Comparison of ENCODE assay signal across 8 mouse cellular contexts in genomic region chr19:23142427-23143073, GRCm38 (mm10). TPM values are rescaled to one million over a fixed set of nuclear protein-coding genes. Genes with fewer than 3 reads are reported as not detected.
DNase-seq lines count a peak whose midpoint lies in the region; ATAC-seq and TF ChIP-seq lines count a peak whose summit lies in the region.

No protein-coding gene starts in this region.

- H3K9ac ChIP-seq in heart, adult 2 months (ENCODE audit: low read depth, low read length) = peak overlapping the region; percentile 99
- H3K9ac ChIP-seq in kidney, embryonic 16.5 days (replicated peaks; ENCODE audit: low read length) = peak overlapping the region; percentile 78

- H3K4me3 ChIP-seq in heart, adult 2 months = peak overlapping the region; percentile 62
- H3K4me3 ChIP-seq in kidney, embryonic 16.5 days (ENCODE audit: low read length) = peak overlapping the region; percentile 54

- DNase-seq in cerebellum, postnatal 25 days = peak; percentile 57 to 62
- no peak for DNase-seq in cerebellum, adult 8-10 months
- DNase-seq in ZHBTc4 (ENCODE audit: low read depth, low spot score) = peak; percentile 89
- DNase-seq in heart, adult 2 months = peak in 1 of 2 experiments; percentile 67
- DNase-seq in spleen, postnatal 10 days (ENCODE audit: low spot score in 2 of 2) = no peak
- DNase-seq in right cerebral cortex, postnatal 36 days (ENCODE audit: low spot score in 2 of 2) = no peak

- intact Hi-C loops in heart, adult 2 months (cut with DNase I) = loop anchor here (5.0 kb wide), 1 partner anchor 200 kb away; no protein-coding TSS in a partner anchor

- no peak for TF ChIP-seq EP300 in heart, adult 2 months (IDR thresholded peaks at IDR 0.05; ENCODE audit: insufficient read depth, low read depth, low read length)

- under 1% methylated on average over 28 of the region's 28 CpGs for WGBS in heart, adult 2 months
- WGBS in kidney, embryonic 16.5 days = 4% methylated on average over 25 of the region's 28 CpGs

- peaks cover 22% of the 10 kb centered on the region for H3K36me3 ChIP-seq in heart, adult 2 months (ENCODE audit: control insufficient read depth, insufficient read depth, low read length)
- no peaks in the 10 kb centered on the region for H3K36me3 ChIP-seq in kidney, embryonic 16.5 days (ENCODE audit: insufficient read depth, low read length)

- no peaks in the 10 kb centered on the region for H3K9me3 ChIP-seq in kidney, embryonic 16.5 days (ENCODE audit: low read length)

- ATAC-seq in kidney, embryonic 16.5 days (ENCODE audit: low FRiP score, low TSS enrichment) = no peak
- peak; percentile 20; the same call in 1 of the 2 replicates for ATAC-seq in megakaryocyte-erythroid progenitor cell, adult 5-6 weeks (replicated peaks; ENCODE audit: low FRiP score, low TSS enrichment, poor library complexity, severe bottlenecking)

- H3K27ac ChIP-seq in heart, adult 2 months = peak overlapping the region; percentile 100
- no peak overlapping the region for H3K27ac ChIP-seq in kidney, embryonic 16.5 days (ENCODE audit: low read length)

- no peaks in the 10 kb centered on the region for H3K27me3 ChIP-seq in heart, adult 2 months (ENCODE audit: control insufficient read depth, insufficient read depth, low read length)
- no peaks in the 10 kb centered on the region for H3K27me3 ChIP-seq in kidney, embryonic 16.5 days (ENCODE audit: insufficient read depth, low read length)

- peak; percentile 75 for TF ChIP-seq POLR2A in heart, adult 2 months (IDR thresholded peaks at IDR 0.05; ENCODE audit: insufficient read depth, low read depth, low read length)

- peak overlapping the region; percentile 96 for H3K4me2 ChIP-seq in kidney, embryonic 16.5 days (replicated peaks; ENCODE audit: low read depth, low read length)

- TF ChIP-seq CTCF in heart, adult 2 months (IDR thresholded peaks at IDR 0.05) = no peak

- H3K4me1 ChIP-seq in heart, adult 2 months (ENCODE audit: control insufficient read depth, insufficient read depth, low read length) = peaks cover 18% of the 10 kb centered on the region
- peaks cover 8% of the 10 kb centered on the region for H3K4me1 ChIP-seq in kidney, embryonic 16.5 days (ENCODE audit: insufficient read depth, low read length)

- H3K79me2 ChIP-seq in heart, adult 2 months (replicated peaks; ENCODE audit: control insufficient read depth, insufficient read depth, low read length) = peaks cover 9% of the 10 kb centered on the region

RNA-seq across cellular contexts. Expression of gene Klf9, which starts 1.5 kb away (rescaled TPM):
- 100 to 1,000 TPM; 121 to 142 TPM for total RNA-seq in heart, adult 2 months (2021)
- polyA plus RNA-seq in heart, adult 2 months (2012; rRNA removed) = 40.3 and 47.1 TPM in 2 replicates
- polyA plus RNA-seq in kidney, embryonic 16.5 days (2015; fragmentation: Nextera tagmentation; extraction: Ambion mirVana) = 5.8 and 6.5 TPM in 2 replicates
- 22.9 and 24.6 TPM in 2 replicates for total RNA-seq in megakaryocyte-erythroid progenitor cell, adult 5-6 weeks (2014; fragmentation: Nextera tagmentation)
- total RNA-seq in megakaryocyte-erythroid progenitor cell, adult 5-6 weeks (2017) = 19.9 and 25.0 TPM in 2 replicates

Comparison
In these comparisons a context has a peak if more than half of its experiments do, and no peak if none do; other contexts are left out.
1. DNase-seq: peak in cerebellum, postnatal 25 days (2 of 2) and ZHBTc4 (single experiment); none in cerebellum, adult 8-10 months (single experiment), spleen, postnatal 10 days (0 of 2) and right cerebral cortex, postnatal 36 days (0 of 2).
2. RNA of gene Klf9, which starts 1.5 kb away (total RNA-seq): 121 to 142 TPM in heart, adult 2 months; 19.9 to 25.0 TPM in megakaryocyte-erythroid progenitor cell, adult 5-6 weeks; every median in the first group is over 4 times any median in the second.